ENCODE assay signal across 16 mouse cellular contexts in genomic region chr12:81043616-81044015, GRCm38 (mm10). TPM values are rescaled to one million over a fixed set of nuclear protein-coding genes. Genes with fewer than 3 reads are reported as not detected.
DNase-seq lines count a peak whose midpoint lies in the region; ATAC-seq and TF ChIP-seq lines count a peak whose summit lies in the region.
"Had no signal": no experiment of that assay in that cellular context is flagged by ENCODE, and none has a peak within 500 bp of the region (broad histone marks: within the 10 kb centered on the region; RNA-seq: fewer than 3 reads in every experiment).

No protein-coding gene starts in this region.

- TF ChIP-seq CTCF in liver, postnatal 0 days (IDR thresholded peaks at IDR 0.05; ENCODE audit: low read depth), result no peak

- no peak overlapping the region for H3K4me3 ChIP-seq in forebrain, embryonic 13.5 days
- H3K4me3 ChIP-seq in forebrain, embryonic 12.5 days (replicated peaks), result no peak overlapping the region
- no peak overlapping the region for H3K4me3 ChIP-seq in hindbrain, embryonic 11.5 days (ENCODE audit: low read depth, low read length)
- H3K4me3 ChIP-seq in liver, postnatal 0 days (ENCODE audit: low read depth, low read length), result no peak overlapping the region
- no peak overlapping the region for H3K4me3 ChIP-seq in neural tube, embryonic 13.5 days
- H3K4me3 ChIP-seq: heart, embryonic 15.5 days had no signal

- H3K4me2 ChIP-seq in forebrain, embryonic 13.5 days, result peak overlapping the region; percentile 12; the same call in 1 of the 2 replicates
- no peak overlapping the region for H3K4me2 ChIP-seq in forebrain, embryonic 12.5 days
- no peak overlapping the region for H3K4me2 ChIP-seq in hindbrain, embryonic 11.5 days (replicated peaks; ENCODE audit: low read depth, low read length)
- H3K4me2 ChIP-seq in liver, postnatal 0 days (ENCODE audit: low read depth, low read length), result no peak overlapping the region
- H3K4me2 ChIP-seq in neural tube, embryonic 13.5 days, result peak overlapping the region; percentile 37
- H3K4me2 ChIP-seq: heart, embryonic 15.5 days had no signal

- WGBS in forebrain, embryonic 13.5 days, result 40% methylated on average over 11 of the region's 11 CpGs
- 37% methylated on average over 11 of the region's 11 CpGs for WGBS in forebrain, embryonic 12.5 days
- 51% methylated on average over 11 of the region's 11 CpGs for WGBS in hindbrain, embryonic 11.5 days
- 65% methylated on average over 11 of the region's 11 CpGs for WGBS in liver, postnatal 0 days (ENCODE audit: insufficient replicate concordance)
- WGBS in neural tube, embryonic 13.5 days, result 29% methylated on average over 11 of the region's 11 CpGs

- no peak for ATAC-seq in forebrain, embryonic 13.5 days
- no peak for ATAC-seq in forebrain, embryonic 12.5 days (ENCODE audit: low FRiP score)
- ATAC-seq in hindbrain, embryonic 11.5 days (ENCODE audit: low FRiP score), result peak; percentile 65; the same call in 1 of the 2 replicates
- peak; percentile 27; the same call in 1 of the 2 replicates for ATAC-seq in liver, postnatal 0 days
- no peak for ATAC-seq in neural tube, embryonic 13.5 days (ENCODE audit: low read depth)
- ATAC-seq: intestine, embryonic 16.5 days had no signal

- no peaks in the 10 kb centered on the region for H3K36me3 ChIP-seq in forebrain, embryonic 13.5 days (ENCODE audit: poor library complexity, severe bottlenecking)
- no peaks in the 10 kb centered on the region for H3K36me3 ChIP-seq in forebrain, embryonic 12.5 days (replicated peaks)
- no peaks in the 10 kb centered on the region for H3K36me3 ChIP-seq in hindbrain, embryonic 11.5 days (ENCODE audit: control insufficient read depth, insufficient read depth, low read length)
- H3K36me3 ChIP-seq in liver, postnatal 0 days (replicated peaks; ENCODE audit: insufficient read depth, low read length), result no peaks in the 10 kb centered on the region
- no peaks in the 10 kb centered on the region for H3K36me3 ChIP-seq in neural tube, embryonic 13.5 days
- H3K36me3 ChIP-seq: heart, embryonic 15.5 days had no signal

- no peak overlapping the region for H3K9ac ChIP-seq in forebrain, embryonic 13.5 days
- H3K9ac ChIP-seq in forebrain, embryonic 12.5 days, result no peak overlapping the region
- H3K9ac ChIP-seq in hindbrain, embryonic 11.5 days (ENCODE audit: low read depth, low read length), result no peak overlapping the region
- H3K9ac ChIP-seq in liver, postnatal 0 days (replicated peaks), result no peak overlapping the region
- no peak overlapping the region for H3K9ac ChIP-seq in neural tube, embryonic 13.5 days
- H3K9ac ChIP-seq: heart, embryonic 15.5 days had no signal

- no peaks in the 10 kb centered on the region for H3K9me3 ChIP-seq in forebrain, embryonic 13.5 days (replicated peaks)
- no peaks in the 10 kb centered on the region for H3K9me3 ChIP-seq in forebrain, embryonic 12.5 days
- H3K9me3 ChIP-seq in hindbrain, embryonic 11.5 days (ENCODE audit: control insufficient read depth, low read length), result no peaks in the 10 kb centered on the region
- no peaks in the 10 kb centered on the region for H3K9me3 ChIP-seq in liver, postnatal 0 days (ENCODE audit: low read length)
- no peaks in the 10 kb centered on the region for H3K9me3 ChIP-seq in neural tube, embryonic 13.5 days
- H3K9me3 ChIP-seq: heart, embryonic 15.5 days had no signal

- H3K27ac ChIP-seq in forebrain, embryonic 13.5 days, result no peak overlapping the region; the same call in 1 of the 2 replicates
- H3K27ac ChIP-seq in forebrain, embryonic 12.5 days, result no peak overlapping the region
- no peak overlapping the region for H3K27ac ChIP-seq in hindbrain, embryonic 11.5 days (ENCODE audit: low read depth, low read length)
- no peak overlapping the region for H3K27ac ChIP-seq in liver, postnatal 0 days (ENCODE audit: low read depth)
- H3K27ac ChIP-seq in neural tube, embryonic 13.5 days (replicated peaks), result 0 out of 2 replicates have a peak overlapping the region, but pooled peaks have one; percentile 28
- H3K27ac ChIP-seq: heart, embryonic 15.5 days had no signal

- TF ChIP-seq EP300 in liver, postnatal 0 days (IDR thresholded peaks at IDR 0.05; ENCODE audit: low read depth), result no peak

- peaks cover 7% of the 10 kb centered on the region; the same call in 1 of the 2 replicates for H3K4me1 ChIP-seq in forebrain, embryonic 13.5 days
- H3K4me1 ChIP-seq in forebrain, embryonic 12.5 days, result peaks cover 16% of the 10 kb centered on the region
- no peaks in the 10 kb centered on the region for H3K4me1 ChIP-seq in hindbrain, embryonic 11.5 days (replicated peaks; ENCODE audit: control insufficient read depth, insufficient read depth, low read length)
- H3K4me1 ChIP-seq in liver, postnatal 0 days (ENCODE audit: insufficient read depth), result peaks cover 3% of the 10 kb centered on the region
- peaks cover 20% of the 10 kb centered on the region for H3K4me1 ChIP-seq in neural tube, embryonic 13.5 days (replicated peaks)
- H3K4me1 ChIP-seq: heart, embryonic 15.5 days had no signal

- DNase-seq in hindbrain, embryonic 11.5 days (ENCODE audit: low spot score), result peak; percentile 57
- peak; percentile 37 for DNase-seq in liver, postnatal 0 days
- DNase-seq in spleen, postnatal 14 days (ENCODE audit: low spot score in 2 of 2), result no peak
- DNase-seq in natural killer cell, adult 2 months (ENCODE audit: low spot score in 2 of 2), result no peak
- no peak for DNase-seq in cerebellum, adult 9-10 months
- DNase-seq: adrenal gland, postnatal 10 days; B cell, adult 2 months; gastrocnemius, postnatal 10 days; kidney, postnatal 25 days; lung, postnatal 14 days; thymus, adult 18-20 months had no signal

- no peaks in the 10 kb centered on the region for H3K27me3 ChIP-seq in forebrain, embryonic 13.5 days
- no peaks in the 10 kb centered on the region for H3K27me3 ChIP-seq in forebrain, embryonic 12.5 days
- no peaks in the 10 kb centered on the region for H3K27me3 ChIP-seq in hindbrain, embryonic 11.5 days (ENCODE audit: control insufficient read depth, insufficient read depth, low read length)
- no peaks in the 10 kb centered on the region for H3K27me3 ChIP-seq in liver, postnatal 0 days (ENCODE audit: insufficient read depth, low read length)
- H3K27me3 ChIP-seq in neural tube, embryonic 13.5 days, result no peaks in the 10 kb centered on the region
- H3K27me3 ChIP-seq: heart, embryonic 15.5 days had no signal

RNA-seq across cellular contexts. Expression of gene Smoc1, which starts 17.0 kb away (rescaled TPM):
- polyA plus RNA-seq in forebrain, embryonic 13.5 days (2015; fragmentation: Nextera tagmentation; extraction: Ambion mirVana), result 6.4 and 7.3 TPM in 2 replicates
- polyA plus RNA-seq in forebrain, embryonic 12.5 days (2016; fragmentation: Nextera tagmentation; extraction: Ambion mirVana), result 7.3 and 8.5 TPM in 2 replicates
- 12.9 and 18.7 TPM in 2 replicates for polyA plus RNA-seq in hindbrain, embryonic 11.5 days (2014; fragmentation: Nextera tagmentation; extraction: Ambion mirVana)
- polyA plus RNA-seq in liver, postnatal 0 days (2015; fragmentation: Nextera tagmentation; extraction: Ambion mirVana), result 12.3 and 15.5 TPM in 2 replicates
- polyA plus RNA-seq in neural tube, embryonic 13.5 days (2015; fragmentation: Nextera tagmentation; extraction: Ambion mirVana), result 9.2 and 10.5 TPM in 2 replicates

Comparison
In these comparisons a context has a peak if more than half of its experiments do, and no peak if none do; other contexts are left out.
1. H3K4me2 ChIP-seq: peak in forebrain, embryonic 13.5 days (single experiment) and neural tube, embryonic 13.5 days (single experiment); none in forebrain, embryonic 12.5 days (single experiment), hindbrain, embryonic 11.5 days (single experiment) and liver, postnatal 0 days (single experiment).
2. ATAC-seq: peak in hindbrain, embryonic 11.5 days (single experiment) and liver, postnatal 0 days (single experiment); none in forebrain, embryonic 13.5 days (single experiment), forebrain, embryonic 12.5 days (single experiment) and neural tube, embryonic 13.5 days (single experiment).
3. DNase-seq: peak in hindbrain, embryonic 11.5 days (single experiment) and liver, postnatal 0 days (single experiment); none in spleen, postnatal 14 days (0 of 2), natural killer cell, adult 2 months (0 of 2) and cerebellum, adult 9-10 months (single experiment).